Mouse (Mus musculus) embryo, embryonic 10 days (tissue): ENCODE measurements around the gene Pced1b.
"Not testable (repeated sequence)": the region's sequence is repeated elsewhere in the genome, so short reads cannot be mapped to it uniquely, and the experiment has no call there.

Source experiments
- DNase-seq: peaks from one replicate; pipeline ENCODE4 v3.0.0-alpha.2; 2015; ENCODE audit warnings: low spot score

Gene Pced1b

GRCm38 (mm10) chr15:97246911-97247790 is at the start of gene Pced1b, which contains the start of gene Amigo2:
Gene Pced1b (plus strand): TSS chr15:97247107.
Gene Amigo2 (minus strand): TSS chr15:97247287.
- peak; percentile 62 for DNase-seq

- no peak for DNase-seq
These were observed 42.0 kb upstream of the Pced1b start for GRCm38 (mm10) chr15:97204889-97205288.

GRCm38 (mm10) chr15:97205776-97206175 is 41.1 kb upstream of the Pced1b start:
- no peak for DNase-seq

- DNase-seq, result no peak
These were observed 40.4 kb upstream of the Pced1b start for GRCm38 (mm10) chr15:97206506-97206905.

GRCm38 (mm10) chr15:97209754-97210153 is 37.2 kb upstream of the Pced1b start:
- DNase-seq, result not testable (repeated sequence)

GRCm38 (mm10) chr15:97212501-97213477 is 34.1 kb upstream of the Pced1b start:
- no peak for DNase-seq

GRCm38 (mm10) chr15:97216843-97217242 is 30.1 kb upstream of the Pced1b start:
- DNase-seq, result no peak

- no peak for DNase-seq
These were observed 23.5 kb upstream of the Pced1b start for GRCm38 (mm10) chr15:97223431-97223830.

- DNase-seq, result no peak
These were observed 22.9 kb upstream of the Pced1b start for GRCm38 (mm10) chr15:97224003-97224402.

GRCm38 (mm10) chr15:97229494-97230077 is 17.3 kb upstream of the Pced1b start:
- no peak for DNase-seq

GRCm38 (mm10) chr15:97234076-97234475 is 12.8 kb upstream of the Pced1b start:
- no peak for DNase-seq

- DNase-seq, result peak; percentile 85
These were observed 11.7 kb upstream of the Pced1b start for GRCm38 (mm10) chr15:97235183-97235582.

- peak; percentile 23 for DNase-seq
These were observed 10.0 kb upstream of the Pced1b start for GRCm38 (mm10) chr15:97236943-97237342.

- DNase-seq, result no peak
These were observed 1.5 kb upstream of the Pced1b start for GRCm38 (mm10) chr15:97245392-97245791.

- DNase-seq, result peak; percentile 16
These were observed 651 bp upstream of the Pced1b start for GRCm38 (mm10) chr15:97246256-97246655.

GRCm38 (mm10) chr15:97247791-97248161 is 869 bp downstream of the Pced1b start:
- peak; percentile 53 for DNase-seq

- no peak for DNase-seq
These were observed 1.4 kb downstream of the Pced1b start for GRCm38 (mm10) chr15:97248296-97248695.

- DNase-seq, result no peak
These were observed 2.4 kb downstream of the Pced1b start for GRCm38 (mm10) chr15:97249322-97249721.

GRCm38 (mm10) chr15:97252493-97253034 is 5.7 kb downstream of the Pced1b start:
- no peak for DNase-seq

GRCm38 (mm10) chr15:97254375-97254774 is 7.5 kb downstream of the Pced1b start:
- no peak for DNase-seq

- no peak for DNase-seq
These were observed 8.9 kb downstream of the Pced1b start for GRCm38 (mm10) chr15:97255800-97256199.

- no peak for DNase-seq
These were observed 9.5 kb downstream of the Pced1b start for GRCm38 (mm10) chr15:97256411-97256810.
